Mouse (Mus musculus) heart, embryonic 16.5 days (tissue): ENCODE results near the gene Grm4. TPM values are rescaled to one million over a fixed set of nuclear protein-coding genes. Genes with fewer than 3 reads are reported as not detected.

ENCODE experiments used
- ATAC-seq: fragments of 200-750 bp; cut with Nextera tagmentation; replicated peaks from 2 replicates; pipeline ENCODE4 v1.8.0; 2017; ENCODE audit warnings: moderate number of reproducible peaks; ENCODE audit not compliant: insufficient read depth, low FRiP score; ENCODE audit errors: extremely low read depth
- H3K27ac ChIP-seq: fragments of 300-500 bp; sonication (generic); 2 replicates; pipeline ENCODE4 v1.5.1; 2014; ENCODE audit warnings: mild to moderate bottlenecking, low read length, control low read depth, moderate library complexity
- H3K27me3 ChIP-seq: fragments of 300-500 bp; sonication (generic); 2 replicates; pipeline ENCODE4 v1.6.1; 2014; ENCODE audit warnings: low read length, mixed read lengths; ENCODE audit not compliant: control insufficient read depth, insufficient read depth
- H3K36me3 ChIP-seq: fragments of 300-500 bp; sonication (generic); 2 replicates; pipeline ENCODE4 v1.6.1; 2014; ENCODE audit not compliant: control insufficient read depth, insufficient read depth
- H3K4me1 ChIP-seq: fragments of 300-500 bp; sonication (generic); 2 replicates; pipeline ENCODE4 v1.6.1; 2014; ENCODE audit warnings: low read length, mixed read lengths; ENCODE audit not compliant: control insufficient read depth, insufficient read depth
- H3K4me2 ChIP-seq: fragments of 300-500 bp; sonication (generic); 2 replicates; pipeline ENCODE4 v1.6.1; 2014; ENCODE audit warnings: low read depth, mild to moderate bottlenecking, control low read depth, low read length
- H3K4me3 ChIP-seq: fragments of 300-500 bp; sonication (generic); 2 replicates; pipeline ENCODE4 v1.5.1; 2014; ENCODE audit warnings: mild to moderate bottlenecking, control low read depth, low read length
- H3K9ac ChIP-seq: fragments of 300-500 bp; sonication (generic); 2 replicates; pipeline ENCODE4 v1.6.1; 2014; ENCODE audit warnings: low read length, control low read depth
- H3K9me3 ChIP-seq: fragments of 300-500 bp; sonication (generic); replicated peaks from 2 replicates; pipeline ENCODE4 v1.6.1; 2016; ENCODE audit warnings: low read length; ENCODE audit not compliant: control insufficient read depth
- WGBS: fragments of 180-500 bp; shearing (Covaris S2); extraction: QIAGEN DNeasy Blood & Tissue Kit; methylation state at CpG from one replicate; pipeline ENCODE4 v1.1.7; 2014; 5-methylcytosine and 5-hydroxymethylcytosine counted together
- polyA plus RNA-seq: library from polyadenylated mRNA; unstranded; fragments of >200 nt; fragmentation: Nextera tagmentation; extraction: Ambion mirVana; gene quantifications from 2 replicates; pipeline ENCODE4 v1.2.1, GENCODE M21; 2015

The Grm4 gene
- polyA plus RNA-seq, 1 experiment from 2014 or later: 0.30 TPM

DNA sequence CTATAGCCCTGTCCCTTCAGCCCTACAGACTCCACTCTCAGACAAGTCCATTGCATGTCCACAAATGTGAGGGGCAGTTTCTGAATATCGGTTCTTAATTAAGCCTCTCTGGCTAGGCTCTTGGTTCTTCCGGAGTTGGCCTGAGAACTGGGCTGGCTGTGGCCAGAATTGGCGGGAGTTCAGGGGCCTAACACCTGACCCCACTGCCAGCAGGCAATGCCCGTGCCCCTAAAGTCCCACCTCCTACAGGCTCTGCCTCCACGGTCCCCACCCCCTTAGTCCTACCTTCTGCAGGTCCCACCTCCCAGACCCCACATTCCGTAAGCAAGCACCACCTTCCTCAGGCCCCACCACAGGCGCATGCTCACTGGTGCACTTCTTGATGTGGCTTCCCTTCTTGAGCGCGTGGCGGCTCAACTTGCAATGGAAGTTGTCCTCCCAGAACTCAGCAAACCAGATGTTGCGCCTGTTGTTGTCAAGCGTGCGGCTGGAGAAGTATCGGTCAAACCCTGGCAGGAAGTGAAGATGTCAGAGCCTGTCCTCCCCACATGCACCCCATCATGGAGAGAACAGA lies 71.4 kb downstream of the Grm4 start:
- H3K4me2 ChIP-seq: no peak overlapping the region
- no peak overlapping the region for H3K27ac ChIP-seq
- 74% methylated on average over 14 of the region's 14 CpGs for WGBS
- H3K36me3 ChIP-seq: no peaks in the 10 kb centered on the region
- H3K9ac ChIP-seq: no peak overlapping the region
- no peak for ATAC-seq
- H3K9me3 ChIP-seq: no peaks in the 10 kb centered on the region
- peaks cover 4% of the 10 kb centered on the region; the same call in 1 of the 2 replicates for H3K4me1 ChIP-seq
- no peak overlapping the region for H3K4me3 ChIP-seq
- H3K27me3 ChIP-seq: peaks cover 7% of the 10 kb centered on the region; the same call in 1 of the 2 replicates

DNA sequence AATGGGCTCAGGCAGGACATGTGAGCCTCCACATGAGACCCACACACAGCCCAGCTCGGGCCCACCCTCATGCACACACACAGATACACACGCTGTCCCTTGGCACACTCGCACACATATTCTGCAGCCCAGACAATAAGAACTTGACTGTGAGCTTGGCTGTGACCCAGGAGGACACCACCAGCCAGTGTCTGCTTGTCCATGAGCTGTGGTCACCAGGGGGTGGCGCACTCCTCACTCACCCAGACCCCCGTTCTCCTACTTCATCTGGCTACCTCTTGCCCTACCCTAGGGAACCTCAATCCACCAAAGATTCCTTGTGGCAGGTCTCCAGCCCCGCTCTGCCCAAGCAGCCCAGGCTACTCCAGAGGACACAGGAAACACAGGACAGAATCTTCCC lies 72.5 kb downstream of the Grm4 start:
- peaks cover 7% of the 10 kb centered on the region; the same call in 1 of the 2 replicates for H3K27me3 ChIP-seq

DNA sequence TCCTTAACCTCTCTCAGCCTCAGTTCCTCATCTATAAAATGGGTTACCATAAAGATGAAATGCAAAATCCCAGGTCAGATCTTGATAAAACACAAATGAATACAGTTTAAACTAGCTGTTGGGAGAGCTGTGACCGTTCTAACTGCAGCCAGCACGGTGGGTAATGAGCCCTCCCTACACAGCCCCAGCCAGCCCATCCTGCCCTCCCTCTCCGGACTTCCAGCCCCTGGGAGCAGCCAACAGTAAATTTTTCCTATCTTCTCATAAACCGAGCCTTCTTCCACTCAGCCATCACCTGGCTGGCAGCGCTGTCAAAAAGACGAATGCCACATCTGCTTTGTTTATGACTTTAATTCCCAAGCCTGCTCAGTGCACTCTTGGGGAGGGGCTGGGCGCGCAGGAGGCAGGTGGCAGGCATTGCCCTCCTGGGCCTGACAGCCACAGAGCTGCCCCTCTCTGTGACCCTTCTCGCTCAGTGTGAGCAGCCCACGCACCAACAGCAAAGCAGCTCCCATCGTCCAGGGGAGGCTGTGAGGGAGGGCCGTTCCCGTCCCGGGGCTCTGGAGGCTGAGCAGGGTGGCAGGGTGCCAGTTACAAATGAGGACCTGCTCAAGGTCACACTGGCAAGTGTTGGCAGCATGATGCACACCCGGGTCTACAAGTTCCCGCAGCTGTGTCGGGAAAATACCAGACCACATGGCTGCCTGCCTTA lies 75.7 kb downstream of the Grm4 start:
- Histone ChIP-seq H3K9me3 (no peaks in the 10 kb centered on the region), H3K36me3 (no peaks in the 10 kb centered on the region), H3K4me1 (peaks cover 4% of the 10 kb centered on the region; the same call in 1 of the 2 replicates), H3K4me2 (peak overlapping the region; percentile 3; the same call in 1 of the 2 replicates), H3K4me3 (no peak overlapping the region), H3K27me3 (peaks cover 5% of the 10 kb centered on the region; the same call in 1 of the 2 replicates), H3K9ac (no peak overlapping the region), H3K27ac (no peak overlapping the region)
- ATAC-seq: peak; percentile 79
- 33% methylated on average over 17 of the region's 17 CpGs for WGBS

More for the DNA sequence above, 72.5 kb downstream of the Grm4 start:
- 52% methylated on average over 6 of the region's 6 CpGs for WGBS
- Histone ChIP-seq H3K36me3 (no peaks in the 10 kb centered on the region), H3K9me3 (no peaks in the 10 kb centered on the region), H3K4me1 (peaks cover 4% of the 10 kb centered on the region; the same call in 1 of the 2 replicates), H3K4me2 (no peak overlapping the region), H3K9ac (no peak overlapping the region), H3K4me3 (no peak overlapping the region), H3K27ac (no peak overlapping the region)
- ATAC-seq: no peak

GRCm38 (mm10) chr17:27442538-27443113 lies 78.6 kb downstream of the Grm4 start:
- peaks cover 2% of the 10 kb centered on the region; the same call in 1 of the 2 replicates for H3K27me3 ChIP-seq
- no peak for ATAC-seq
- 50% methylated on average over 13 of the region's 13 CpGs for WGBS
- H3K4me1 ChIP-seq: peaks cover 4% of the 10 kb centered on the region; the same call in 1 of the 2 replicates
- H3K27ac ChIP-seq: no peak overlapping the region
- no peaks in the 10 kb centered on the region for H3K36me3 ChIP-seq
- no peak overlapping the region for H3K4me2 ChIP-seq
- no peaks in the 10 kb centered on the region for H3K9me3 ChIP-seq
- no peak overlapping the region for H3K4me3 ChIP-seq
- H3K9ac ChIP-seq: no peak overlapping the region

GRCm38 (mm10) chr17:27441778-27442177 lies 79.4 kb downstream of the Grm4 start:
- Histone ChIP-seq H3K4me3 (no peak overlapping the region), H3K36me3 (no peaks in the 10 kb centered on the region), H3K4me1 (peaks cover 4% of the 10 kb centered on the region; the same call in 1 of the 2 replicates), H3K9me3 (no peaks in the 10 kb centered on the region), H3K4me2 (no peak overlapping the region), H3K27ac (no peak overlapping the region), H3K9ac (no peak overlapping the region), H3K27me3 (peaks cover 2% of the 10 kb centered on the region; the same call in 1 of the 2 replicates)
- WGBS: 32% methylated on average over 7 of the region's 7 CpGs
- ATAC-seq: no peak

DNA sequence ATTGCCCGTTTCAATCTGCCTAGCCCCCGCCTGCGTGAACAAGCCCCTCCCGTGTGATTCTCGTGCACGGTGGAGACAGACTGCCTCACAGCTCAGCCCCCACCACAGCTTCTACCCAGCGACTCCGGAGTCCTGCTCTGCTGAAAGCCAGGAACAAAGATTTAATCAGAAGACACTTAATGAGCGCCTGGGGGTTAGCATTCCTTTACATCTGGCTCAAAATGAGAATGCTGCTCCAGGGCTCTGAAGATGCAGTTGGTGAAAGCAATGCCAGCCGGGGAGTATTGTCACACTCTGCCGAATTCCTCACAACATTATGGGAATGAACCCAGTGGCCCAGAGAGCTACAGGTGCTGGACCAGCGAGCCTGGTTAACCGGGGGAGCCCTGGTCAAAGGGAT lies 85.4 kb downstream of the Grm4 start:
- Histone ChIP-seq H3K4me1 (no peaks in the 10 kb centered on the region), H3K27ac (no peak overlapping the region), H3K9me3 (no peaks in the 10 kb centered on the region), H3K4me2 (no peak overlapping the region), H3K4me3 (no peak overlapping the region), H3K27me3 (peaks cover 4% of the 10 kb centered on the region), H3K36me3 (no peaks in the 10 kb centered on the region), H3K9ac (no peak overlapping the region)
- 32% methylated on average over 13 of the region's 13 CpGs for WGBS
- ATAC-seq: no peak

DNA sequence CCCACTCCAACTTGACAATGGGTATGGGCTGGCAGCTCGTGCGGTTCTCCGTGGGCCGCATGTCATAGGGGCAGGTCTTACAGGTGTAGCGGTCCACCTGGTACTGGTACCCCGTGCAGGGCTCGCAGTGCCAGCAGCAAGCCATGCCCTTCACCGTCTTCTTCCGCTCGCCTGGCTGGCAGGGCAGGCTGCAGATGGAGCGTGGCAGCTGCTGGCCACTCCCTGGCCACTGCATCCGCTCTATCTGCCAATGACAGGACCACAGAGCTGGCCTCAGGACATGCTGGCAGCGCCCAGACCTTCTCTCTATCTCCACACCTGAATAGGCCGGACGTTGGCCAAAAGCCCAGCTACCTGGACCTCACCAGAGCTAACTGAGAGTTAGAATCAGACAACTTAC lies 86.0 kb downstream of the Grm4 start:
- Histone ChIP-seq H3K4me2 (no peak overlapping the region), H3K4me3 (no peak overlapping the region), H3K27ac (no peak overlapping the region), H3K4me1 (no peaks in the 10 kb centered on the region), H3K9ac (no peak overlapping the region), H3K36me3 (no peaks in the 10 kb centered on the region), H3K27me3 (peaks cover 4% of the 10 kb centered on the region), H3K9me3 (no peaks in the 10 kb centered on the region)
- no peak for ATAC-seq
- 89% methylated on average over 15 of the region's 15 CpGs for WGBS

- no peak overlapping the region for H3K4me2 ChIP-seq
- no peak overlapping the region for H3K27ac ChIP-seq
- no peak overlapping the region for H3K9ac ChIP-seq
- no peaks in the 10 kb centered on the region for H3K4me1 ChIP-seq
- peaks cover 8% of the 10 kb centered on the region for H3K27me3 ChIP-seq
- H3K9me3 ChIP-seq: peaks cover 1% of the 10 kb centered on the region; the same call in 1 of the 2 replicates
- no peaks in the 10 kb centered on the region for H3K36me3 ChIP-seq
- no peak for ATAC-seq
- 77% methylated on average over 1 of the region's 1 CpGs for WGBS
- H3K4me3 ChIP-seq: no peak overlapping the region
Measured at GRCm38 (mm10) chr17:27434066-27434465, 87.1 kb downstream of the Grm4 start.

DNA sequence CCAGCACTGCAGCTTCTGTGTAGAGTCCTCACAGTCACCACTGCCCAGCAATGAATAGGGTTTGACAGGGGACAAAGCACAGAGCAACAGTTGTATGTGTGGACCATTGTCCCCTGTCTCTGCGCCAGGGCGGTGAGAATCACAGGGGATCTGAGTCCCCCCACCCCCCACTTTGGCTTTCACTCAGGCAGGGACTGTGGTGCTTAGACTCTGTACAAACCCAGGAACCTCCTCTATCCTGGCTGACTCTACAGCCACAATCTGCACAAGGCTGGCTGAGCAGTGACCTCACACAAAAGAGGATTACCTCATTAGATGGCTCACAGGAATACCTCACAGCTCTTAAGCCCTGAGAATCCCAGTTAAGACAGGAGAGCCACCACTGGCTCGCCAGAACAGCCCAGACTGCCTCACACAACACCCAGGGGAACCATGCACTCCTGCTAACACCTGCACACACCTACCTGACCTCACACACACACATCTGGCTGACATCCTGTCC lies 88.0 kb downstream of the Grm4 start:
- Histone ChIP-seq H3K4me3 (no peak overlapping the region), H3K9ac (no peak overlapping the region), H3K27ac (no peak overlapping the region), H3K9me3 (peaks cover 10% of the 10 kb centered on the region), H3K4me1 (no peaks in the 10 kb centered on the region), H3K4me2 (no peak overlapping the region), H3K27me3 (peaks cover 8% of the 10 kb centered on the region), H3K36me3 (no peaks in the 10 kb centered on the region)
- ATAC-seq: no peak
- 69% methylated on average over 3 of the region's 3 CpGs for WGBS
